Mouse (Mus musculus) embryonic facial prominence, embryonic 11.5 days (tissue): ENCODE measurements around the gene H2-M9. TPM values are rescaled to one million over a fixed set of nuclear protein-coding genes. Genes with fewer than 3 reads are reported as not detected.

Experiments
- ATAC-seq: fragments of 200-750 bp; cut with Nextera tagmentation; replicated peaks from 2 replicates; pipeline ENCODE4 v1.8.0; 2017; ENCODE audit warnings: low read depth; ENCODE audit not compliant: insufficient number of reproducible peaks, low FRiP score, low TSS enrichment
- DNase-seq: peaks from one replicate; pipeline ENCODE4 v3.0.0-alpha.2; 2015; ENCODE audit warnings: low spot score
- H3K27ac ChIP-seq: fragments of 300-500 bp; sonication (generic); replicated peaks from 2 replicates; pipeline ENCODE4 v1.5.1; 2014; ENCODE audit warnings: mild to moderate bottlenecking, low read depth, low read length, control low read depth
- H3K27me3 ChIP-seq: fragments of 300-500 bp; sonication (generic); 2 replicates; pipeline ENCODE4 v1.6.1; 2014; ENCODE audit warnings: mild to moderate bottlenecking, low read length, moderate library complexity, mixed read lengths; ENCODE audit not compliant: control insufficient read depth, insufficient read depth
- H3K36me3 ChIP-seq: fragments of 300-500 bp; sonication (generic); replicated peaks from 2 replicates; pipeline ENCODE4 v1.6.1; 2014; ENCODE audit warnings: low read depth, mild to moderate bottlenecking, low read length, moderate library complexity, mixed read lengths; ENCODE audit not compliant: control insufficient read depth, insufficient read depth
- H3K4me1 ChIP-seq: fragments of 300-500 bp; sonication (generic); 2 replicates; pipeline ENCODE4 v1.6.1; 2014; ENCODE audit warnings: low read length, mixed read lengths; ENCODE audit not compliant: control insufficient read depth, insufficient read depth
- H3K4me2 ChIP-seq: fragments of 300-500 bp; sonication (generic); 2 replicates; pipeline ENCODE4 v1.6.1; 2014; ENCODE audit warnings: low read depth, mild to moderate bottlenecking, control low read depth, low read length, moderate library complexity
- H3K4me3 ChIP-seq: fragments of 300-500 bp; sonication (generic); 2 replicates; pipeline ENCODE4 v1.5.1; 2014; ENCODE audit warnings: low read depth, low read length, control low read depth
- H3K9ac ChIP-seq: fragments of 300-500 bp; sonication (generic); replicated peaks from 2 replicates; pipeline ENCODE4 v1.6.1; 2014; ENCODE audit warnings: mild to moderate bottlenecking, control low read depth, low read length
- H3K9me3 ChIP-seq: fragments of 300-500 bp; sonication (generic); replicated peaks from 2 replicates; pipeline ENCODE4 v1.6.1; 2016; ENCODE audit warnings: mild to moderate bottlenecking, low read length, inconsistent platforms, mixed read lengths; ENCODE audit not compliant: control insufficient read depth
- WGBS: fragments of 180-500 bp; shearing (Covaris S2); extraction: QIAGEN DNeasy Blood & Tissue Kit; methylation state at CpG from one replicate; pipeline ENCODE4 v1.1.7; 2014; 5-methylcytosine and 5-hydroxymethylcytosine counted together
- polyA plus RNA-seq: library from polyadenylated mRNA; unstranded; fragments of >200 nt; fragmentation: Nextera tagmentation; extraction: Ambion mirVana; gene quantifications from 2 replicates; pipeline ENCODE4 v1.2.1, GENCODE M21; 2014

The H2-M9 gene
- not detected in 2 replicates for polyA plus RNA-seq

- no peaks in the 10 kb centered on the region for H3K4me1 ChIP-seq
- H3K9me3 ChIP-seq: no peaks in the 10 kb centered on the region
- no peak within 1 kb of the TSS for H3K4me2 ChIP-seq
- ATAC-seq: no peak
- H3K27me3 ChIP-seq: no peaks in the 10 kb centered on the region
- no peak within 1 kb of the TSS for H3K4me3 ChIP-seq
- H3K9ac ChIP-seq: no peak within 1 kb of the TSS
- no peak for DNase-seq
- 86% methylated on average over 3 of the region's 3 CpGs for WGBS
- H3K36me3 ChIP-seq: no peaks in the 10 kb centered on the region
- no peak within 1 kb of the TSS for H3K27ac ChIP-seq
Measured at GRCm38 (mm10) chr17:36642566-36642965, at the start of gene H2-M9. Gene H2-M9, minus strand, starts transcription at chr17:36642666.

GRCm38 (mm10) chr17:36672119-36672518 lies 29.7 kb upstream of the H2-M9 start, which contains the start of gene H2-M1:
Gene H2-M1, minus strand, starts transcription at chr17:36672219.
- 73% methylated on average over 3 of the region's 3 CpGs for WGBS

More at GRCm38 (mm10) chr17:36672119-36672518, 29.7 kb upstream of the H2-M9 start, which contains the start of gene H2-M1:
- no peak within 1 kb of the TSS for H3K4me3 ChIP-seq
- no peaks in the 10 kb centered on the region for H3K4me1 ChIP-seq
- no peak within 1 kb of the TSS for H3K9ac ChIP-seq
- no peak for ATAC-seq
- H3K36me3 ChIP-seq: no peaks in the 10 kb centered on the region
- no peak within 1 kb of the TSS for H3K4me2 ChIP-seq
- H3K9me3 ChIP-seq: no peaks in the 10 kb centered on the region
- no peak within 1 kb of the TSS for H3K27ac ChIP-seq
- no peak for DNase-seq
- H3K27me3 ChIP-seq: no peaks in the 10 kb centered on the region

Other genes starting within 250 kb of the H2-M9 start
- not detected in 2 replicates for gene H2-M10.4, start 180.3 kb downstream of the H2-M9 start, polyA plus RNA-seq
- gene H2-M11, start 95.6 kb downstream of the H2-M9 start, polyA plus RNA-seq: not detected in 2 replicates
- gene H2-M1, start 29.6 kb upstream of the H2-M9 start, polyA plus RNA-seq: not detected in 2 replicates
- not detected in 2 replicates for gene H2-M10.5, start 130.2 kb upstream of the H2-M9 start, polyA plus RNA-seq
- not detected in 2 replicates for gene H2-M10.6, start 169.5 kb upstream of the H2-M9 start, polyA plus RNA-seq
- gene Trim26, start 194.5 kb upstream of the H2-M9 start, polyA plus RNA-seq: 36.0 and 38.2 TPM in 2 replicates
- 0.25 and 0.39 TPM in 2 replicates for gene Trim15, start 224.5 kb upstream of the H2-M9 start, polyA plus RNA-seq
- 5.9 and 7.4 TPM in 2 replicates for gene Trim10, start 226.9 kb upstream of the H2-M9 start, polyA plus RNA-seq
- not detected in 2 replicates for gene Trim40, start 247.5 kb upstream of the H2-M9 start, polyA plus RNA-seq